Mouse (Mus musculus) regulatory T cell (primary cell): ENCODE measurements at regions not wholly inside any gene's neighbourhood (a gene's known extent, or its start where the extent isn't known, plus 50 kb on each side); places are given as distances from the start of the nearest gene placed in this dataset.

ENCODE experiments used
- in situ Hi-C: fragments of 300-600 bp; cut with MboI, MseI; formaldehyde crosslinking; loops from one replicate; pipeline ENCODE4 v1.15.1; 2025; ENCODE audit warnings: high pct_unique_total_duplicates

DNA sequence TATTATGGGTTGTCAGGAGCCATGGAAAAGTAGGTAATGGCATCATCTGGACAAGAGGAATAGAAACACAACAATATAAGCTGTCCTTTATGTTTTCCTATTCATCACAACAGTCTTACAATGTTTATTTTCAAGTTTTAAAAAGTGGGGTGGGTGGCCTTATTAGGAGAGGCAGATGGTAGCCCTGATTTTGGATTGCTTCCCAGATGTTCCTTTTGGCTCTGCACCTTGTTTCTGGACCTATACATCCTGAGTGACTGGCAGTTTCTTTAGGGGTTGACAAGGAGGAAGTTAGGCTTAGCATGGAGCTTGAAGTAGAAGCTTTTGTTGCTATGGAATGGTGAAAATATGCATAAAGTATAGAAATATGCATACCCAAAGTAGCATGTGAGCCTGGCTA, 286.8 kb downstream of the Lmo7 start:
- in situ Hi-C loops, result no loop called here

GRCm38 (mm10) chr14:102014976-102015603, 285.3 kb downstream of the Lmo7 start:
- in situ Hi-C loops, result no loop called here

DNA sequence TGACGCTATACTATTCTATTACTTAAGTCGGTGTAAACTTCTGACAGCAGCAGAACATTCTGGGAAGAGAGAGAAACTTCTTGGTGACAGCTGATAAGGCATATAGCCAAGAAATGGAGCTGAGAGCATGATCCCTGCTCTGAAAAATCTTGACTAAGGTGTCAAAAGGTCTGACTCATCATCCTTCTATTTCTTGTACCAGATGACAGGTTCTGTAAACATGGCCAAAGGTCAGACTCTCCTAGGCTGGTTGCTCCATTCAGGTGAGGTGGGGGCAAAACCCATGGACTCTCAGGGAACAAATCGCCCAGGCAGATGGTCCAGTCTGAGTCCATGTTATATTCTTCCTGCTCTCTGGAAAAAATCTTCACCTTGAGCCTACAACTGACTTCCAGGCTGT, 283.5 kb downstream of the Lmo7 start:
- in situ Hi-C loops, result no loop called here

GRCm38 (mm10) chr14:101997535-101997934, 267.8 kb downstream of the Lmo7 start:
- in situ Hi-C loops, result loop anchor here (10.0 kb wide), 1 partner anchor 1523 kb away; no protein-coding TSS in a partner anchor

DNA sequence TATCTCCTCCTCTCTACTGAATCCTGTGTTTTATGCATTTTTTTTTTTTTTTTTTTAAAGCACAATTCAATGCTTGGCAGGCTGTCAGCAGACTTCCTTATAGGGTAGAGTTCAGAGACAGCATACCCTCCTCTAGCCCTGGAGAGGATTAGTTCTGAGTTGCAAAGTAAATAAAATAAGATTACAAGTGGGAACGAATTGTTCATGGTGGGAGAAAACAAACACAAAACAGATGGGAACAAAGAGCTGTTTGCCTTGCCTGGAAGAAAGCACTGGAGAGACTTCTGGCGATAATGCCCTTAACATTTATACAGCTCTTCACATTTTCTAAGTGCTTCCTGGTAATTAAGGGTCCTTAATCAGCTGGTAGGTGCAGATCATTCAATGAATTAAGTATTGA, 254.6 kb downstream of the Lmo7 start:
- in situ Hi-C loops, result no loop called here
